Mouse (Mus musculus) liver, embryonic 13.5 days (tissue): ENCODE measurements at regions not wholly inside any gene's neighbourhood (a gene's known extent, or its start where the extent isn't known, plus 50 kb on each side); places are given as distances from the start of the nearest gene placed in this dataset.

Experiments
- ATAC-seq: fragments of 200-750 bp; cut with Nextera tagmentation; 2 replicates; pipeline ENCODE4 v1.8.0; 2017; ENCODE audit warnings: low read depth, mild to moderate bottlenecking, moderate number of reproducible peaks, moderate library complexity
- DNase-seq: peaks from one replicate; pipeline ENCODE4 v3.0.0; 2022
- H3K27ac ChIP-seq: fragments of 300-500 bp; sonication (generic); 2 replicates; pipeline ENCODE4 v1.5.1; 2015; ENCODE audit warnings: moderate library complexity, mild to moderate bottlenecking, inconsistent platforms
- H3K27me3 ChIP-seq: fragments of 300-500 bp; sonication (generic); 2 replicates; pipeline ENCODE4 v1.6.1; 2015; ENCODE audit warnings: mild to moderate bottlenecking, inconsistent platforms
- H3K36me3 ChIP-seq: fragments of 300-500 bp; sonication (generic); 2 replicates; pipeline ENCODE4 v1.6.1; 2015; ENCODE audit warnings: mild to moderate bottlenecking, inconsistent platforms
- H3K4me1 ChIP-seq: fragments of 300-500 bp; sonication (generic); replicated peaks from 2 replicates; pipeline ENCODE4 v1.6.1; 2015; ENCODE audit warnings: inconsistent platforms
- H3K4me2 ChIP-seq: fragments of 300-500 bp; sonication (generic); 2 replicates; pipeline ENCODE4 v1.6.1; 2015; ENCODE audit warnings: inconsistent platforms, mild to moderate bottlenecking, moderate library complexity
- H3K4me3 ChIP-seq: fragments of 300-500 bp; sonication (generic); replicated peaks from 2 replicates; pipeline ENCODE4 v1.5.1; 2015; ENCODE audit warnings: mild to moderate bottlenecking, inconsistent platforms
- H3K9ac ChIP-seq: fragments of 300-500 bp; sonication (generic); 2 replicates; pipeline ENCODE4 v1.6.1; 2015; ENCODE audit warnings: mild to moderate bottlenecking, inconsistent platforms
- H3K9me3 ChIP-seq: fragments of 300-500 bp; sonication (generic); replicated peaks from 2 replicates; pipeline ENCODE4 v1.6.1; 2016; ENCODE audit warnings: inconsistent platforms
- WGBS: fragments of 180-500 bp; shearing (Covaris S2); methylation state at CpG from one replicate; pipeline ENCODE4 v1.1.7; 2015; ENCODE audit not compliant: insufficient replicate concordance; 5-methylcytosine and 5-hydroxymethylcytosine counted together

DNA sequence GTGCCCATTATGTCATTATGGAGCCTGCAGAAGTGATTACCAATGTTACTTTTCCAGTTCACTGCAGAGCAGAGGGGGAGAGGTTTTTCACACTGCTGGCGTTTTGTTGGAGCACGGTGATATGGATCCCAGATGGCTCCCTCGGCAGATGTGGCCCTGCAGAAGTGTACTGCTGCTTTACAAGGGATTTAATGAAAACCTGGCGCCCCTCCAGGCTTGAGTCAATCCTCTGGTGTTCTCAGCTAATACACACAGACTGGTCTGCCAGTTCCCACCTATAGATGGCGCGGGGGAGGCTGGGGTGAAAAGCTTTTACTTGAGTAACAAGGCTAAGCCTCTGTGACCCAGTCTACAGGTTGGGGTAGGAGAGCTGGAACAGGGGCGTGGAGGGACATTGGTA lies 195.2 kb downstream of the Plpp3 start:
- 60% methylated on average over 7 of the region's 7 CpGs for WGBS
- Histone ChIP-seq H3K27ac (no peak overlapping the region), H3K4me1 (no peaks in the 10 kb centered on the region), H3K9ac (no peak overlapping the region), H3K36me3 (no peaks in the 10 kb centered on the region), H3K9me3 (no peaks in the 10 kb centered on the region), H3K4me2 (no peak overlapping the region), H3K27me3 (no peaks in the 10 kb centered on the region), H3K4me3 (no peak overlapping the region)
- no peak for ATAC-seq
- DNase-seq, result no peak

DNA sequence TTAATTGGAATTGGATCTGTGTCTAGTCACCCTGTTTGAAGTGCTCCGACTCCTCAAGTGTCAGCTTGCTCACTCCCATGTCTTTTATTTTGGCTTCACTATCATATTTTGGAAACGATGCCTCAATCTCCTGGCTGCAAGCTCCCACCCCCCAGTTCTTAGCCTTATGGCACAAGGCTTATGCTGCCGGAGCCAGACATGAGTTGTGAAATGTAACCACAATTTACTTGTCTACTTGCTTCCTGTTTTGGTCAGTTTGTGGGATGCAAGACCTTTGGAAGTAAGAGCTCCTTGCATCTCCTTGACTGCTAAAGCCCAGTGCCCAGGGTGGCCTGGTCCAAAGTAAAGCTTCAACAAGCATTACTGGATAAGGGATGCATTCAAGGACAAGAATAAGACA lies 195.8 kb downstream of the Plpp3 start:
- ATAC-seq (no peak), DNase-seq (no peak)
- Histone ChIP-seq H3K36me3 (no peaks in the 10 kb centered on the region), H3K9ac (no peak overlapping the region), H3K4me3 (no peak overlapping the region), H3K27ac (no peak overlapping the region), H3K27me3 (no peaks in the 10 kb centered on the region), H3K9me3 (no peaks in the 10 kb centered on the region), H3K4me1 (no peaks in the 10 kb centered on the region), H3K4me2 (no peak overlapping the region)
- 41% methylated on average over 3 of the region's 3 CpGs for WGBS

DNA sequence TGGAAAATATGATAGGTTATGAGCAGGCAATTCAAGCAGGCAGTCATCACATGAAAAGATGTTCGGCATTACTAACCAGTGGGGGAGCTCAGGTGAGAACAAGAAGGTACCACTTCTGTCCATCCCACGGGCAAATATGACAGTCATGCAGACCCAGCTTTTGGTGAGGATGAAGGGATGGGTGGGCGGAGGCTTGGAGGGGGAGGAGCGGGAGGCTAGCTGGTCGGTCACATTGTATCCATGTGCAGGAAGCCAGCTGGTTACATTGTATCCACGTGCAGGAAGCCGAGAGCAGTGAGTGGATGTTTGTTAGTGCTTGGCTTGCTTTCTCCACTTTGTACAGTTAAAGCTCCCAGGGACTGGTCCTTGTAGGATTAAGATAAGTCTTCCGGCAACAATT lies 196.9 kb downstream of the Plpp3 start:
- H3K4me3 ChIP-seq, result no peak overlapping the region
- H3K36me3 ChIP-seq, result no peaks in the 10 kb centered on the region
- H3K4me2 ChIP-seq, result no peak overlapping the region
- H3K27me3 ChIP-seq, result no peaks in the 10 kb centered on the region
- no peak for DNase-seq
- H3K27ac ChIP-seq, result no peak overlapping the region
- H3K9me3 ChIP-seq, result no peaks in the 10 kb centered on the region
- 55% methylated on average over 8 of the region's 8 CpGs for WGBS
- H3K9ac ChIP-seq, result no peak overlapping the region
- H3K4me1 ChIP-seq, result no peaks in the 10 kb centered on the region
- no peak for ATAC-seq

DNA sequence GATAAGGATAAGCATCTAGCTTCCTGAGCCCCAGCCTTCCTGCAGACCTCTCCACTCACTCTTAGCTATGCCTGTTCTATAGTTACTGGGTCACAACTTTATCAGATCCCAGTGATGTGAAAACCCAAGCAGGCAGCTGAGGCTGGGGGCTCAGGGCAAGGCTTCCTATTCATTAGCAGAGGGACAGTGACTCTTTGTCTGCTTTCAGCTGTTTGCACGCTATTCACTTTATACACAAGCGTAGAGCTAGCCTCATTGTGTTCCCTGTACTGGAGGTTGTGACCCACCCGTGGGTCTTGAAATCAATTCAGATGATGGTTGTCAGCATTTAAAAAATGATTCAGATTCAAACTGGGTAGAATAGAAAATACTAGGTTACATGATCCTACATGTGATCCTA lies 199.5 kb downstream of the Plpp3 start:
- H3K9me3 ChIP-seq, result no peaks in the 10 kb centered on the region
- 49% methylated on average over 3 of the region's 3 CpGs for WGBS

DNA sequence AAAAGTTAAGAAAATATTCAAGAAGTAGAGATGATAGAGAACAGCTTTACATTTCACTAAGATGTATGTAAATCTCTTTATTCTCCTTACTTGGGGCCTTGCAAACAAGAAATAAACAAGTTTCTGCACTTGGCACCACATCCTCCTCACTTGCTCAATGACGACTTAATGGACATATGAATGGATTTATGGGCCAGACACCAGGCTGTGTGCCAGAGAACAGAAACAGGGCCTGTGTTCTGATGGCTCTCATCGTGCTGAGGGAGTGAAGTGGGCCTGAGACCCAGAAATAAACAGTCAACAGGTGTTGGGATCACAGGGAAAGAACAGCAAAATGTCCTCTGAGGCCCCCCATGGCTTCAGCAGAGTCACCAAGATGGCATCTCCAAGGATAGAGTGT lies 201.6 kb downstream of the Plpp3 start:
- WGBS, result 46% methylated on average over 2 of the region's 2 CpGs
- no peaks in the 10 kb centered on the region for H3K36me3 ChIP-seq
- no peaks in the 10 kb centered on the region for H3K4me1 ChIP-seq
- no peak overlapping the region for H3K27ac ChIP-seq
- no peak overlapping the region for H3K4me2 ChIP-seq
- H3K27me3 ChIP-seq, result no peaks in the 10 kb centered on the region
- no peak for ATAC-seq
- H3K4me3 ChIP-seq, result no peak overlapping the region
- H3K9ac ChIP-seq, result no peak overlapping the region
- DNase-seq, result no peak
- H3K9me3 ChIP-seq, result no peaks in the 10 kb centered on the region

More for the DNA sequence above, 199.5 kb downstream of the Plpp3 start:
- no peak overlapping the region for H3K9ac ChIP-seq
- H3K27ac ChIP-seq, result no peak overlapping the region
- no peaks in the 10 kb centered on the region for H3K4me1 ChIP-seq
- H3K4me2 ChIP-seq, result no peak overlapping the region
- no peak for DNase-seq
- H3K27me3 ChIP-seq, result no peaks in the 10 kb centered on the region
- H3K36me3 ChIP-seq, result no peaks in the 10 kb centered on the region
- ATAC-seq, result no peak
- H3K4me3 ChIP-seq, result no peak overlapping the region

DNA sequence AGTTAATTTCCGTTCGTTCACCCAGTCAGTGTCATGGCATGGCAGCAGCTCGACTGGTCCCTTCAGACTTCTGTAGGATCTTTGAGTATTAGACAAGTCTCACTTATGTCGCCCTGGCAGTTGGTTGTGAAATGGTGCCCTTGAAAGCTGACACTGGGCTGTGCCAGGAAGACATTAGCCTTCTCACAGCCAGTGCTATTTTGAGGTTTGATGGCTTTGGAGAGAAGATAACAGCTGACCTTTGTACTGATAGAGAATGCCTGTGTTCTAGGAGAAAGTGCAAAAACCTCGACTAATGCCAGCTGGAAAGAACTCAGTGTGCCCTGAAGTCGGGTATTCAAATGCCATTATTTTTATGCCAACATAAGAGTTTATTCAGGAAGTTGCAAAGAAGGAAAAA lies 207.3 kb downstream of the Plpp3 start:
- no peak overlapping the region for H3K9ac ChIP-seq
- no peaks in the 10 kb centered on the region for H3K4me1 ChIP-seq
- H3K27me3 ChIP-seq, result no peaks in the 10 kb centered on the region
- DNase-seq (no peak), ATAC-seq (no peak)
- 47% methylated on average over 6 of the region's 6 CpGs for whole genome bisulfite sequencing
- no peak overlapping the region for H3K4me2 ChIP-seq
- H3K4me3 ChIP-seq, result no peak overlapping the region
- no peaks in the 10 kb centered on the region for H3K36me3 ChIP-seq
- no peak overlapping the region for H3K27ac ChIP-seq
- H3K9me3 ChIP-seq, result no peaks in the 10 kb centered on the region

DNA sequence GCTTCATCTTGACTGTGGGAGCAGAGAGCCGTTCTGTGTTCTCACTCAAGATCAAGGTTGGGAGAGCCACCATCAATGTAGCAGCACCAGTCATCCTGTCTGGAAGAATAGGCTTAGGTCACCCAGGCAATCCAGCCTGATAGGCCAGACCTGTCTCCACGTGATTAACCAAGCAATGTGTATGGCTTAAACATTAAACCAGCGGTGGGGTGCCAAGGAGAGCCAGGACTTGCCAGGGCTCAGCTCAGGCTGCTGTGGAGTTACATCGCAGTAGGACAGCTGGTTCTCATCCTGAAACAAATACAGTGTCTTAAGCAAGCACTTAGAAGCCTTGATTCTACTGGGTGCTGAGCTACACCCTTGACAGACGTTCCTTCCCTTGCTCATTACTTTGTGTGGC lies 207.9 kb downstream of the Plpp3 start:
- no peaks in the 10 kb centered on the region for H3K27me3 ChIP-seq
- WGBS, result 69% methylated on average over 5 of the region's 5 CpGs
- no peak overlapping the region for H3K4me3 ChIP-seq
- H3K4me2 ChIP-seq, result no peak overlapping the region
- DNase-seq, result no peak
- no peaks in the 10 kb centered on the region for H3K9me3 ChIP-seq
- no peak for ATAC-seq
- H3K36me3 ChIP-seq, result no peaks in the 10 kb centered on the region
- no peaks in the 10 kb centered on the region for H3K4me1 ChIP-seq
- no peak overlapping the region for H3K27ac ChIP-seq
- no peak overlapping the region for H3K9ac ChIP-seq

DNA sequence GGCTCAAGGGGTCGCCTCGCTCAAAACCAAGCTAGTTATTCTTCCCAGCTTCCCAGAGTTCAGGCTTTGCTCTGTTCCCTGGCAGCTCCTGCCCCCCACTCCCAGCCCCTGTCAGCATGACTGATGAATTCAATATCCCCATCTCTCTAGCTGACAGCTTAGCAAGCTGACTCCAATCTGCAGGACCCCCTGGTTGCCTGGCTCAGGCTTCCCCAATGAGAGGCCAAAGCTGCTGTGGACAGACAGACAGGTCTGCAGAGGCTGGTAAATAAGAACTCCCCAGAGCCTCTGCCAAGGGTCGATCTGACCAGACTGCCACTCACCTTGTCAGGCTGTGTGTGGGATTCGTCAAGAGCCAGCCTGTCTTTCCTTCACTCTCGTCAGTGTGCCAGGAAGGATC lies 219.4 kb downstream of the Plpp3 start:
- no peaks in the 10 kb centered on the region for H3K9me3 ChIP-seq
- no peak overlapping the region for H3K27ac ChIP-seq
- DNase-seq (no peak), ATAC-seq (no peak)
- no peak overlapping the region for H3K4me2 ChIP-seq
- H3K27me3 ChIP-seq, result no peaks in the 10 kb centered on the region
- no peak overlapping the region for H3K9ac ChIP-seq
- no peaks in the 10 kb centered on the region for H3K36me3 ChIP-seq
- no peaks in the 10 kb centered on the region for H3K4me1 ChIP-seq
- WGBS, result 47% methylated on average over 5 of the region's 5 CpGs
- no peak overlapping the region for H3K4me3 ChIP-seq

DNA sequence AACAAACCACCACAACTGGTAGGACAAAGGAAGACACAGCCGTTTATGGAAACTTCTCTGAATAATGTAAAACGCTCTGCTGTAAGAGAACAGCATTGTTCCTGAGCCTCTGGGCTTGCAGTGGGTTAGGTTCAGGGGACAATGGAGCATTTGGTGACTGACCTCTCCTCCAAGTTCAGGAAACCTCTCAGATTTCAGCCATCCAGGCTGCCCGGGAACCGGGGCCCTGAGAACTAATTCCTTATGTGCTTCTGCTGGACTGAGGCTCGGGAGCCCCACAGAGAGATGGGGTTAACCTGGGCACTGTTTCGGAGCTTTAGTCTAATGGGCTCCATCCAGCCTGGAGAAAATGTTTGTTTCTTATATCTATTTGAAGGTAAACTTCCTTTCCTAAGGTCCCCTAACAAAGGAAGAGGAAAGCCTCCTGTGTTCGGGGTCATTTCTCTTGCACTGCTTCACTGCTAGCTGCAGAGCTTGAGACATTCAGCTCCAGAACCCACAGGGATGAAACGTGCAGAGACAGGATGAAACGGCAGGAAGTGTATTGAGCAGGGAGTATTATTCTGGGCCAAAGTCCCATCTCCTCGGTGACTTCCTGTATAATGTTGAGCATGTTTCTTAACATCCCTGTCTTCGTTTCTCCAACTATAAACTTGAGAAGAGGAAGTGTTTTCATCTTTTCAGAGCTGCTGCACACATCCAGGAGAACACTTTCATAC lies 220.5 kb downstream of the Plpp3 start:
- Histone ChIP-seq H3K9me3 (no peaks in the 10 kb centered on the region), H3K27ac (no peak overlapping the region), H3K27me3 (no peaks in the 10 kb centered on the region), H3K4me1 (no peaks in the 10 kb centered on the region), H3K9ac (no peak overlapping the region), H3K4me2 (no peak overlapping the region), H3K4me3 (no peak overlapping the region), H3K36me3 (no peaks in the 10 kb centered on the region)
- 40% methylated on average over 11 of the region's 11 CpGs for WGBS
- no peak for DNase-seq
- ATAC-seq, result no peak

DNA sequence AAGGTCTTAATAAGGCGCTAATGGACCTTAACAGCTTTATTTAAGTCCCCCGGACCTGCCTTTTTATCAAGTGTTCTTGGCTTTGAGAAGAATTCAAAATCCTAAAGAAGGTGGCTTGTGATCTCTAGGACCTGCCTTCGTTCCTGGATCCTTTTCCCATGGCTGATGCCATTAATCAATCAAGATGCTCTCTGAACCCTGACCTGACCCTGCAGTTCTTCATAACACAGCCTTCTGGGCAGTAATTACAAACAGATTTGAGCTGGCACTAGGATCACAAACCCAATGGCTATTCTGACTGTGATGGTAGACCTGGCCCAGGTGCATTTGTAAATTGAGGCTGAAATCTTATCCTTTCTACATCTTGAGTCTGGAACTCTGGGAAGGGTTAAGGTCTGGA lies 227.7 kb downstream of the Plpp3 start:
- H3K27ac ChIP-seq, result no peak overlapping the region
- H3K9ac ChIP-seq, result no peak overlapping the region
- no peaks in the 10 kb centered on the region for H3K36me3 ChIP-seq
- no peaks in the 10 kb centered on the region for H3K27me3 ChIP-seq
- no peak overlapping the region for H3K4me2 ChIP-seq
- DNase-seq, result no peak
- no peak overlapping the region for H3K4me3 ChIP-seq
- H3K9me3 ChIP-seq, result no peaks in the 10 kb centered on the region
- WGBS, result 59% methylated on average over 3 of the region's 3 CpGs
- H3K4me1 ChIP-seq, result no peaks in the 10 kb centered on the region
- ATAC-seq, result no peak

DNA sequence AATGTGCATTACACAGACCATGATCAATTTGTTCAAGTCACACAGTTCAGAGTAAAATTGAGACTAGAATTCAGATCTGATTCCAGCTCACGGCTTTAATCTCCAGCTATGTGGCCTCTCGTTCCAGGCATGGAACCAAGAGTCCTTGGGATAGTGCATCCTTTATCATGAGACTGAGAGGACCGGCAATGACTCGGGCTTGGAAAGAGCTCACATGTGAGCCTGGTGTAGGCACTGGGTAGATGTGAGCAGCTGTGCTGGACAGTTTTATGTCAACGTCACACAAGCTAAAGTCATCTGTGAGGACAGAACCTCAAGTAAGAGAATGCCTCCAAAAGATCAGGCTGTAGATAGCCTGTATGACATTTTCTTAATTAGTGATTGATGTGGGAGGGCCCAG lies 228.3 kb downstream of the Plpp3 start:
- no peak overlapping the region for H3K9ac ChIP-seq
- WGBS, result 72% methylated on average over 5 of the region's 5 CpGs
- H3K4me1 ChIP-seq, result 0 out of 2 replicates have a peak, but pooled peaks cover 2% of the 10 kb centered on the region
- no peaks in the 10 kb centered on the region for H3K9me3 ChIP-seq
- no peak overlapping the region for H3K27ac ChIP-seq
- no peak overlapping the region for H3K4me3 ChIP-seq
- H3K36me3 ChIP-seq, result no peaks in the 10 kb centered on the region
- no peaks in the 10 kb centered on the region for H3K27me3 ChIP-seq
- H3K4me2 ChIP-seq, result no peak overlapping the region
- ATAC-seq (no peak), DNase-seq (no peak)

DNA sequence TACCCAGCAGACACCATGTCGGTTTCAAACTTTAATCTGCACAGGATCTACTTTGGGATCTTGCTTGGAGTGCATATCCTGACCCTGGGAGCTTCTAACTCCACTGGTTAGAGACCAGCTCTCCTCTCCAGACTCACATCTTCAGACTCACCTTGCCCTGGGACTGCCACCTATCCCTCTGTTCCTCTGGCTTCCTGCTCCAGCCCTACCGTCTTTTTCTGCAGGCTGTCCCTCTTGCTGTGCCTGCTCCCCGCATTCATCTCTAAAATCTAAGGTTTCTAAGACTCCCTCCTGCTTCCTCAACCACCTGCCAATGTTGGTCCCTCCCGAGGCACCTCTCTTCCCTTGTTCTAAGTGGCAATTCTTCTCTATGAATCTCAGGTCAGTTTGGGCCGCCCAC lies 233.2 kb downstream of the Plpp3 start:
- no peak overlapping the region for H3K27ac ChIP-seq
- no peak overlapping the region for H3K9ac ChIP-seq
- 0 out of 2 replicates have a peak, but pooled peaks cover 2% of the 10 kb centered on the region for H3K4me1 ChIP-seq
- no peak overlapping the region for H3K4me3 ChIP-seq
- no peaks in the 10 kb centered on the region for H3K36me3 ChIP-seq
- H3K4me2 ChIP-seq, result no peak overlapping the region
- WGBS, result 19% methylated on average over 5 of the region's 5 CpGs
- ATAC-seq (no peak), DNase-seq (no peak)
- no peaks in the 10 kb centered on the region for H3K9me3 ChIP-seq
- no peaks in the 10 kb centered on the region for H3K27me3 ChIP-seq
